Mouse (Mus musculus) C2C12 (cell line): ENCODE results near the gene Dll3.

ENCODE experiments used
- CEBPB ChIP-seq: IDR thresholded peaks from one replicate; pipeline ENCODE4 v1.6.1; 2011; ENCODE audit warnings: low read depth, mild to moderate bottlenecking, control low read depth, moderate library complexity
- CTCF ChIP-seq: IDR thresholded peaks from one replicate; pipeline ENCODE4 v1.5.1; 2011; ENCODE audit not compliant: control insufficient read depth, insufficient read depth, insufficient read length
- MAX ChIP-seq: IDR thresholded peaks from one replicate; pipeline ENCODE4 v1.6.1; 2011; ENCODE audit warnings: mild to moderate bottlenecking, control low read depth
- MYOD1 ChIP-seq: IDR thresholded peaks from one replicate; pipeline ENCODE4 v1.6.1; 2011; ENCODE audit warnings: low read depth; ENCODE audit not compliant: control insufficient read depth, insufficient read length
- MYOG ChIP-seq: IDR thresholded peaks from one replicate; pipeline ENCODE4 v1.6.1; 2011; ENCODE audit not compliant: control insufficient read depth, insufficient read length; ENCODE audit errors: extremely low read depth
- USF1 ChIP-seq: IDR thresholded peaks from one replicate; pipeline ENCODE4 v1.6.1; 2011; ENCODE audit warnings: low read depth, mild to moderate bottlenecking, control low read depth, moderate library complexity

- no peak for TF ChIP-seq CTCF
- TF ChIP-seq CEBPB, result no peak
- TF ChIP-seq USF1, result no peak
- no peak for TF ChIP-seq MYOG
- no peak for TF ChIP-seq MAX
- no peak for TF ChIP-seq MYOD1
These were observed 53.1 kb downstream of the Dll3 start for GRCm38 (mm10) chr7:28248957-28249356.
